19 mouse cellular contexts compared by ENCODE assay signal in genomic region chr4:119914194-119914593, GRCm38 (mm10).
DNase-seq lines count a peak whose midpoint lies in the region; ATAC-seq and TF ChIP-seq lines count a peak whose summit lies in the region.
"Had no signal": no experiment of that assay in that cellular context is flagged by ENCODE, and none has a peak within 500 bp of the region (broad histone marks: within the 10 kb centered on the region; RNA-seq: fewer than 3 reads in every experiment).

No protein-coding gene starts in this region.

- WGBS in embryonic facial prominence, embryonic 14.5 days, result 18% methylated on average over 4 of the region's 4 CpGs
- 25% methylated on average over 4 of the region's 4 CpGs for WGBS in embryonic facial prominence, embryonic 10.5 days
- 22% methylated on average over 4 of the region's 4 CpGs for WGBS in midbrain, embryonic 10.5 days
- WGBS in midbrain, postnatal 0 days, result 19% methylated on average over 4 of the region's 4 CpGs
- 29% methylated on average over 4 of the region's 4 CpGs for WGBS in heart, embryonic 12.5 days

- no peaks in the 10 kb centered on the region for H3K27me3 ChIP-seq in embryonic facial prominence, embryonic 14.5 days (replicated peaks; ENCODE audit: control insufficient read depth, insufficient read depth, low read length)
- no peaks in the 10 kb centered on the region for H3K27me3 ChIP-seq in embryonic facial prominence, embryonic 10.5 days (replicated peaks; ENCODE audit: low read depth, poor library complexity, severe bottlenecking)
- H3K27me3 ChIP-seq in midbrain, embryonic 10.5 days (ENCODE audit: low read depth, poor library complexity, severe bottlenecking), result no peaks in the 10 kb centered on the region
- no peaks in the 10 kb centered on the region for H3K27me3 ChIP-seq in midbrain, postnatal 0 days (ENCODE audit: insufficient read depth, low read length)
- H3K27me3 ChIP-seq in heart, embryonic 12.5 days (replicated peaks), result peaks cover 4% of the 10 kb centered on the region; the same call in 1 of the 2 replicates
- H3K27me3 ChIP-seq: hindbrain, embryonic 15.5 days; limb, embryonic 15.5 days; lung, embryonic 15.5 days; neural tube, embryonic 15.5 days had no signal

- peak; percentile 41; the same call in 1 of the 2 replicates for ATAC-seq in embryonic facial prominence, embryonic 14.5 days (ENCODE audit: low read depth)
- no peak for ATAC-seq in midbrain, postnatal 0 days (ENCODE audit: low FRiP score)
- no peak for ATAC-seq in heart, embryonic 12.5 days (ENCODE audit: insufficient number of reproducible peaks, low FRiP score)

- H3K4me3 ChIP-seq in embryonic facial prominence, embryonic 14.5 days (ENCODE audit: low read depth, low read length), result no peak overlapping the region
- no peak overlapping the region for H3K4me3 ChIP-seq in embryonic facial prominence, embryonic 10.5 days
- H3K4me3 ChIP-seq in midbrain, embryonic 10.5 days, result no peak overlapping the region
- H3K4me3 ChIP-seq in midbrain, postnatal 0 days (ENCODE audit: low read depth, low read length), result no peak overlapping the region
- H3K4me3 ChIP-seq in heart, embryonic 12.5 days, result no peak overlapping the region
- H3K4me3 ChIP-seq: gastrocnemius, adult 2 months; hindbrain, embryonic 15.5 days; limb, embryonic 15.5 days; lung, embryonic 15.5 days; neural tube, embryonic 15.5 days had no signal

- TF ChIP-seq CTCF in midbrain, postnatal 0 days (IDR thresholded peaks at IDR 0.05), result no peak

- H3K4me1 ChIP-seq in embryonic facial prominence, embryonic 14.5 days (ENCODE audit: control insufficient read depth, insufficient read depth, low read length), result no peaks in the 10 kb centered on the region
- H3K4me1 ChIP-seq in embryonic facial prominence, embryonic 10.5 days, result peaks cover 14% of the 10 kb centered on the region
- H3K4me1 ChIP-seq in midbrain, embryonic 10.5 days, result peaks cover 13% of the 10 kb centered on the region
- no peaks in the 10 kb centered on the region for H3K4me1 ChIP-seq in midbrain, postnatal 0 days (ENCODE audit: insufficient read depth, low read length)
- 0 out of 2 replicates have a peak, but pooled peaks cover 2% of the 10 kb centered on the region for H3K4me1 ChIP-seq in heart, embryonic 12.5 days (replicated peaks)
- H3K4me1 ChIP-seq: hindbrain, embryonic 15.5 days; limb, embryonic 15.5 days; lung, embryonic 15.5 days; neural tube, embryonic 15.5 days had no signal

- no peaks in the 10 kb centered on the region for H3K9me3 ChIP-seq in embryonic facial prominence, embryonic 14.5 days (ENCODE audit: control insufficient read depth, low read length)
- no peaks in the 10 kb centered on the region for H3K9me3 ChIP-seq in embryonic facial prominence, embryonic 10.5 days
- H3K9me3 ChIP-seq in midbrain, embryonic 10.5 days (replicated peaks), result no peaks in the 10 kb centered on the region
- no peaks in the 10 kb centered on the region for H3K9me3 ChIP-seq in midbrain, postnatal 0 days (ENCODE audit: low read length)
- no peaks in the 10 kb centered on the region for H3K9me3 ChIP-seq in heart, embryonic 12.5 days (replicated peaks)
- H3K9me3 ChIP-seq: hindbrain, embryonic 15.5 days; limb, embryonic 15.5 days; lung, embryonic 15.5 days; neural tube, embryonic 15.5 days had no signal

- H3K27ac ChIP-seq in embryonic facial prominence, embryonic 14.5 days (replicated peaks; ENCODE audit: low read depth, low read length), result no peak overlapping the region
- no peak overlapping the region for H3K27ac ChIP-seq in embryonic facial prominence, embryonic 10.5 days (replicated peaks)
- H3K27ac ChIP-seq in midbrain, embryonic 10.5 days (replicated peaks), result peak overlapping the region; percentile 55
- H3K27ac ChIP-seq in midbrain, postnatal 0 days (ENCODE audit: low read depth, low read length), result no peak overlapping the region
- no peak overlapping the region for H3K27ac ChIP-seq in heart, embryonic 12.5 days (ENCODE audit: poor library complexity, severe bottlenecking)
- H3K27ac ChIP-seq: gastrocnemius, adult 2 months; hindbrain, embryonic 15.5 days; limb, embryonic 15.5 days; liver, embryonic 14.5 days; lung, embryonic 15.5 days; neural tube, embryonic 15.5 days had no signal

- no peak for DNase-seq in embryonic facial prominence, embryonic 14.5 days (ENCODE audit: low spot score)
- DNase-seq in embryonic facial prominence, embryonic 10.5 days (ENCODE audit: low spot score), result no peak
- peak; percentile 31 for DNase-seq in midbrain, embryonic 10.5 days (ENCODE audit: low spot score)
- DNase-seq in midbrain, postnatal 0 days (ENCODE audit: low spot score), result no peak
- DNase-seq in thymus, postnatal 4 days, result peak; percentile 5
- no peak for DNase-seq in thymus, postnatal 0 days (ENCODE audit: low spot score)
- no peak for DNase-seq in adrenal gland, postnatal 25 days
- DNase-seq: adrenal gland, postnatal 14 days; cerebellum, adult 9-10 months; gastrocnemius, adult 2 months; kidney, postnatal 4 days; left cerebral cortex, postnatal 4 days; thymus, adult 18-20 months had no signal

- H3K9ac ChIP-seq in embryonic facial prominence, embryonic 14.5 days (ENCODE audit: low read depth, low read length), result no peak overlapping the region
- no peak overlapping the region for H3K9ac ChIP-seq in midbrain, postnatal 0 days (replicated peaks; ENCODE audit: low read length, poor library complexity, severe bottlenecking)
- H3K9ac ChIP-seq in heart, embryonic 12.5 days, result no peak overlapping the region
- H3K9ac ChIP-seq: hindbrain, embryonic 15.5 days; limb, embryonic 15.5 days; liver, embryonic 14.5 days; lung, embryonic 15.5 days; neural tube, embryonic 15.5 days had no signal

- H3K36me3 ChIP-seq in embryonic facial prominence, embryonic 14.5 days (ENCODE audit: control insufficient read depth, insufficient read depth, low read length), result no peaks in the 10 kb centered on the region
- H3K36me3 ChIP-seq in embryonic facial prominence, embryonic 10.5 days (replicated peaks), result no peaks in the 10 kb centered on the region
- H3K36me3 ChIP-seq in midbrain, embryonic 10.5 days, result no peaks in the 10 kb centered on the region
- H3K36me3 ChIP-seq in midbrain, postnatal 0 days (ENCODE audit: insufficient read depth, low read length), result no peaks in the 10 kb centered on the region
- no peaks in the 10 kb centered on the region for H3K36me3 ChIP-seq in heart, embryonic 12.5 days
- H3K36me3 ChIP-seq: hindbrain, embryonic 15.5 days; limb, embryonic 15.5 days; lung, embryonic 15.5 days; neural tube, embryonic 15.5 days had no signal

- H3K4me2 ChIP-seq in embryonic facial prominence, embryonic 14.5 days (ENCODE audit: low read depth, low read length), result no peak overlapping the region
- no peak overlapping the region for H3K4me2 ChIP-seq in midbrain, postnatal 0 days (ENCODE audit: low read depth, low read length, poor library complexity, severe bottlenecking)
- H3K4me2 ChIP-seq in heart, embryonic 12.5 days, result no peak overlapping the region
- H3K4me2 ChIP-seq: hindbrain, embryonic 15.5 days; limb, embryonic 15.5 days; lung, embryonic 15.5 days; neural tube, embryonic 15.5 days had no signal

Comparison
In these comparisons a context has a peak if more than half of its experiments do, and no peak if none do; other contexts are left out.
1. DNase-seq: peak in midbrain, embryonic 10.5 days (single experiment) and thymus, postnatal 4 days (single experiment); none in embryonic facial prominence, embryonic 14.5 days (single experiment), embryonic facial prominence, embryonic 10.5 days (single experiment), midbrain, postnatal 0 days (single experiment), thymus, postnatal 0 days (single experiment) and adrenal gland, postnatal 25 days (single experiment).